Mouse (Mus musculus) megakaryocyte, embryonic 14.5 days (primary cell): ENCODE measurements around the gene 2700097O09Rik.

Source experiments
- FLI1 ChIP-seq: IDR thresholded peaks from 2 replicates; pipeline ENCODE4 v1.6.1; 2012; ENCODE audit warnings: low read length, inconsistent platforms, mixed read lengths
- GATA1 ChIP-seq: IDR thresholded peaks from 3 replicates; pipeline ENCODE4 v1.6.1; 2012; ENCODE audit warnings: mixed read lengths, low read length, inconsistent platforms, borderline replicate concordance

- TF ChIP-seq GATA1 (no peak), FLI1 (no peak)
Observed at GRCm38 (mm10) chr12:55054551-55055241, 25.2 kb downstream of the 2700097O09Rik start.
